Mouse (Mus musculus): Measurements from ENCODE around the gene Kcp. TPM values are rescaled to one million over a fixed set of nuclear protein-coding genes. Genes with fewer than 3 reads are reported as not detected.

Gene Kcp
- polyA plus RNA-seq, 1 experiment, result 25.7 TPM

DNA sequence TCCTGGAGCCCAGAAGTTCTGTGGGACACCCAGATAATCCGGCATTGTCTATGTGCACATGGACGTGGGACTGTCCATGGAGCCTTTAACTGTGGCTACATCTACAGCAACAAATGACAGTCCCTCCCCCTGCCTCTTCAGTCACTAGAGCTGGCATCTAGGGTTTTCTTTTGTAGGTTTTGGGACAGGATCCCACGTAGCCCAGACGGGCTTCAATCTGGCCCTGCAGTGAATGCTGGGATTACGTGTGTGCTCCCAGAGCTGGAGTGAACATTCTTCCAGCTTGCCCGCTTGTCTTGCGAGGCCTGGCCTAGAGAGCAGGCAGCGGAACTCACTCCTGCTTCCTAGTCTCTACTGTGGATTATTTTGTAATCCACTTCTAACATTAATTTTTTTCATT, 82.6 kb downstream of the Kcp start:
- TF ChIP-seq POLR2A (IDR thresholded peaks at IDR 0.05; ENCODE audit: low read depth, low read length), result no peak
- TF ChIP-seq CTCF (conservative IDR thresholded peaks at IDR 0.05; ENCODE audit: insufficient read depth, insufficient read length, low read depth, low read length), result no peak
- H3K27me3 ChIP-seq (replicated peaks; ENCODE audit: control insufficient read depth, insufficient read depth, low read length), result no peaks in the 10 kb centered on the region
- no peak overlapping the region for H3K4me3 ChIP-seq (ENCODE audit: insufficient read depth, low read depth, low read length)
- H3K27ac ChIP-seq (ENCODE audit: insufficient read depth, low read depth, low read length), result no peak overlapping the region
- DNase-seq, result no peak
- H3K4me1 ChIP-seq (ENCODE audit: control insufficient read depth, insufficient read depth, low read length), result no peaks in the 10 kb centered on the region
- H3K36me3 ChIP-seq (ENCODE audit: control insufficient read depth, insufficient read depth, low read length), result no peaks in the 10 kb centered on the region
- 94% methylated on average over 8 of the region's 8 CpGs for whole genome bisulfite sequencing

Other genes starting within 250 kb of the Kcp start
- 6.5 and 7.4 TPM in 2 replicates for gene Hilpda, start 235.5 kb downstream of the Kcp start, polyA plus RNA-seq (2012; rRNA removed)
- gene Fam71f2, start 228.4 kb downstream of the Kcp start, polyA plus RNA-seq (2012; rRNA removed), result 0.39 and 0.45 TPM in 2 replicates
- gene Fam71f1, start 188.8 kb downstream of the Kcp start, polyA plus RNA-seq (2012; rRNA removed), result 0.11 TPM in 1 of 2 replicates, not detected in the other
- 42.1 and 46.3 TPM in 2 replicates for gene Calu, start 159.9 kb downstream of the Kcp start, polyA plus RNA-seq (2012; rRNA removed)
- not detected in 2 replicates for gene Opn1sw, start 119.5 kb downstream of the Kcp start, polyA plus RNA-seq (2012; rRNA removed)
- 4.0 and 5.6 TPM in 2 replicates for gene Ccdc136, start 111.6 kb downstream of the Kcp start, polyA plus RNA-seq (2012; rRNA removed)
- 0.49 and 2.6 TPM in 2 replicates for gene Flnc, start 74.7 kb downstream of the Kcp start, polyA plus RNA-seq (2012; rRNA removed)
- 796 and 827 TPM in 2 replicates for gene Atp6v1f, start 40.2 kb downstream of the Kcp start, polyA plus RNA-seq (2012; rRNA removed)
- 0.17 TPM in 1 of 2 replicates, not detected in the other for gene Atp6v1fnb, start 36.5 kb downstream of the Kcp start, polyA plus RNA-seq (2012; rRNA removed)
- gene Irf5, start 18.7 kb upstream of the Kcp start, polyA plus RNA-seq (2012; rRNA removed), result 17.0 and 19.1 TPM in 2 replicates
- 50.0 and 56.8 TPM in 2 replicates for gene Tnpo3, start 101.9 kb upstream of the Kcp start, polyA plus RNA-seq (2012; rRNA removed)
- 34.1 and 39.8 TPM in 2 replicates for gene Tspan33, start 186.3 kb upstream of the Kcp start, polyA plus RNA-seq (2012; rRNA removed)
- 53.4 and 59.5 TPM in 2 replicates for gene Smo, start 227.6 kb upstream of the Kcp start, polyA plus RNA-seq (2012; rRNA removed)

Measured in kidney, adult 2 months (tissue).